Mouse (Mus musculus): ENCODE data around the gene Gm11569. TPM values are rescaled to one million over a fixed set of nuclear protein-coding genes. Genes with fewer than 3 reads are reported as not detected.
"Not testable (repeated sequence)": the region's sequence is repeated elsewhere in the genome, so short reads cannot be mapped to it uniquely, and the experiment has no call there.

Gm11569 gene
- polyA plus RNA-seq (2012; ENCODE audit: insufficient read depth, insufficient read length, missing spikeins) = not detected in 2 replicates

DNA sequence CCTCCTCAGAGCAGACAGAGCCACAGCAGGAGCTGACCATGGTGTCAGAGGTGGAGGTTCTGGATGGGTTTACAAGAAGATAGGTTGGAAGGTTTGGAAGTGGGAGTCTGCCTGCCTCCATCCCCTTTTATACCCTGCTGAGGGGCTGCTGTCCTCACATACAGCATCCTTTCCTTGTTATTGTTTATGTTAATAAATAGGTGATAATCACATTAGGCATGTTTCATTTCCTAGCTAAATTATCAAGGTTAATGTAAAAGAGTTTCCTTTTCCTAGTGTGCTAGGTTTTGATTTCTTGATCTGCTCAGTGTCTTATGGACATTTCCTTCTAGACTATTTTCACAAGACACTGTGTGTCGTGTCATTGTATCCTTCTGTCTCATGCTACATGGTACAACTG, at the start of gene Gm11569:
Gene Gm11569, minus strand, starts transcription at position 101 of the 400 bp plus-strand sequence.
- not testable (repeated sequence) for H3K27ac ChIP-seq (ENCODE audit: insufficient read depth, low read depth, low read length); H3K4me1 ChIP-seq (ENCODE audit: control insufficient read depth, insufficient read depth, low read length); H3K4me3 ChIP-seq (ENCODE audit: insufficient read depth, low read length)

DNA sequence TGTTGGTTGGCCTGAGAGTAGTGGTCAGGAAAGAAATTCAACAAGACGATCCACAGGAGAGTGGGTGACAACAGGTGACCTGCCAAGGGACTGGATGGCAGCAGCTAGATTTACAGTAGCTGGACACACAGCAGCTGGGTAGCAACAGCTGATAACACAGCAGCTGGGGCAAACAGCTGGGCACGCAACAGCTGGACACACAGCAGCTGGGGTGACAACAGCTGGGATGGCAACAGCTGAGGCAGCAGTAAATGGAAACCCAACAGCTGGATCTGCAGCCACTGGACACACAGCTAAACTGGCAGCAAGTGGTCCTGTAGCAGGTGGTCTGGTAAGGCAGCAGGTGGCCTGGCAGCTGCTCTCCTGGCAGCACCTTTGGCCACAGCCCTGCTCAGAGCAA, 48.0 kb upstream of the Gm11569 start:
- TF ChIP-seq CTCF (IDR thresholded peaks at IDR 0.05; ENCODE audit: low read depth, low read length) = no peak
- TF ChIP-seq POLR2A (IDR thresholded peaks at IDR 0.05; ENCODE audit: borderline replicate concordance, low read depth, low read length) = no peak
- Histone ChIP-seq H3K27ac (ENCODE audit: insufficient read depth, low read depth, low read length) (no peak overlapping the region), H3K4me3 (ENCODE audit: insufficient read depth, low read length) (no peak overlapping the region), H3K4me1 (ENCODE audit: control insufficient read depth, insufficient read depth, low read length) (no peaks in the 10 kb centered on the region)

GRCm38 (mm10) chr11:99842185-99842584, 43.5 kb upstream of the Gm11569 start:
- Histone ChIP-seq H3K4me1 (ENCODE audit: control insufficient read depth, insufficient read depth, low read length) (no peaks in the 10 kb centered on the region), H3K4me3 (ENCODE audit: insufficient read depth, low read length) (no peak overlapping the region), H3K27ac (ENCODE audit: insufficient read depth, low read depth, low read length) (no peak overlapping the region)
- TF ChIP-seq CTCF (IDR thresholded peaks at IDR 0.05; ENCODE audit: low read depth, low read length) (no peak), POLR2A (IDR thresholded peaks at IDR 0.05; ENCODE audit: borderline replicate concordance, low read depth, low read length) (no peak)

DNA sequence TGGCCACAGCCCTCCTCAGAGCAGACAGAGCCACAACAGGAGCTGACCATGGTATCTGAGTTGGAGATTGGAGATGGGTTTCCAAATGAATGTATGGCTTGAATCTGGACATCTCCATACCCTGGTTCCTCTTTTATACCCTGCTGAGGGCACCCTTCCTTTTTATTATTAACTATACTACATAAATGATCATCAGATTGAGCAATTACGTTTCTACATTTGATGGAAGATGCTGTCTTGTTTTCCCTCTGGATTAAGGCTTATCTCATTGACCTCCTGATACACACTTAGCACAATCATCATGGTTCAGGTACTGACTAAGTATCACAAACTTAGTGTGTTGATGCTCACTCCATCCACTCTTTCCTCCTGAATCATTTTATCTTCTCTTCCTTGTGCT, 39.2 kb upstream of the Gm11569 start, which contains the start of gene 2300003K06Rik:
Gene 2300003K06Rik, minus strand, starts transcription at position 101 of the 400 bp plus-strand sequence.
- TF ChIP-seq POLR2A (IDR thresholded peaks at IDR 0.05; ENCODE audit: borderline replicate concordance, low read depth, low read length) (no peak), CTCF (IDR thresholded peaks at IDR 0.05; ENCODE audit: low read depth, low read length) (no peak)
- no peak within 1 kb of the TSS for H3K4me3 ChIP-seq (ENCODE audit: insufficient read depth, low read length)
- H3K27ac ChIP-seq (ENCODE audit: insufficient read depth, low read depth, low read length) = no peak within 1 kb of the TSS
- H3K4me1 ChIP-seq (ENCODE audit: control insufficient read depth, insufficient read depth, low read length) = no peaks in the 10 kb centered on the region

GRCm38 (mm10) chr11:99815566-99815965, 16.8 kb upstream of the Gm11569 start, which contains the start of gene Gm11564:
Gene Gm11564 (minus strand): TSS chr11:99815666.
- not testable (repeated sequence) for H3K4me3 ChIP-seq (ENCODE audit: insufficient read depth, low read length); H3K27ac ChIP-seq (ENCODE audit: insufficient read depth, low read depth, low read length); H3K4me1 ChIP-seq (ENCODE audit: control insufficient read depth, insufficient read depth, low read length)

DNA sequence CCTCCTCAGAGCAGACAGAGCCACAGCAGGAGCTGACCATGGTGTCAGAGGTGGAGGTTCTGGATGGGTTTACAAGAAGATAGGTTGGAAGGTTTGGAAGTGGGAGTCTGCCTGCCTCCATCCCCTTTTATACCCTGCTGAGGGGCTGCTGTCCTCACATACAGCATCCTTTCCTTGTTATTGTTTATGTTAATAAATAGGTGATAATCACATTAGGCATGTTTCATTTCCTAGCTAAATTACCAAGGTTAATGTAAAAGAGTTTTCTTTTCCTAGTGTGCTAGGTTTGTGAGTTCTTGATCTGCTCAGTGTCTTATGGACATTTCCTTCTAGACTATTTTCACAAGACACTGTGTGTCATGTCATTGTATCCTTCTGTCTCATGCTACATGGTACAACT, 11.1 kb upstream of the Gm11569 start, which contains the start of gene Krtap4-13:
Gene Krtap4-13, minus strand, starts transcription at position 101 of the 400 bp plus-strand sequence.
- not testable (repeated sequence) for H3K4me1 ChIP-seq (ENCODE audit: control insufficient read depth, insufficient read depth, low read length); H3K27ac ChIP-seq (ENCODE audit: insufficient read depth, low read depth, low read length)

DNA sequence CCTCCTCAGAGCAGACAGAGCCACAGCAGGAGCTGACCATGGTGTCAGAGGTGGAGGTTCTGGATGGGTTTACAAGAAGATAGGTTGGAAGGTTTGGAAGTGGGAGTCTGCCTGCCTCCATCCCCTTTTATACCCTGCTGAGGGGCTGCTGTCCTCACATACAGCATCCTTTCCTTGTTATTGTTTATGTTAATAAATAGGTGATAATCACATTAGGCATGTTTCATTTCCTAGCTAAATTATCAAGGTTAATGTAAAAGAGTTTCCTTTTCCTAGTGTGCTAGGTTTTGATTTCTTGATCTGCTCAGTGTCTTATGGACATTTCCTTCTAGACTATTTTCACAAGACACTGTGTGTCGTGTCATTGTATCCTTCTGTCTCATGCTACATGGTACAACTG, 5.6 kb upstream of the Gm11569 start, which contains the start of gene Gm11554:
Gene Gm11554, minus strand, starts transcription at position 101 of the 400 bp plus-strand sequence.
- not testable (repeated sequence) for H3K27ac ChIP-seq (ENCODE audit: insufficient read depth, low read depth, low read length); H3K4me1 ChIP-seq (ENCODE audit: control insufficient read depth, insufficient read depth, low read length); H3K4me3 ChIP-seq (ENCODE audit: insufficient read depth, low read length)

More for the DNA sequence above, 11.1 kb upstream of the Gm11569 start, which contains the start of gene Krtap4-13:
- not testable (repeated sequence) for H3K4me3 ChIP-seq (ENCODE audit: insufficient read depth, low read length)

GRCm38 (mm10) chr11:99793367-99793766, 5.4 kb downstream of the Gm11569 start, which contains the start of gene Gm11596:
Gene Gm11596 (minus strand): TSS chr11:99793467.
- H3K4me1 ChIP-seq (ENCODE audit: control insufficient read depth, insufficient read depth, low read length) = no peaks in the 10 kb centered on the region
- no peak within 1 kb of the TSS for H3K4me3 ChIP-seq (ENCODE audit: insufficient read depth, low read length)
- H3K27ac ChIP-seq (ENCODE audit: insufficient read depth, low read depth, low read length) = no peak within 1 kb of the TSS
- no peak for TF ChIP-seq CTCF (IDR thresholded peaks at IDR 0.05; ENCODE audit: low read depth, low read length)
- no peak for TF ChIP-seq POLR2A (IDR thresholded peaks at IDR 0.05; ENCODE audit: borderline replicate concordance, low read depth, low read length)

DNA sequence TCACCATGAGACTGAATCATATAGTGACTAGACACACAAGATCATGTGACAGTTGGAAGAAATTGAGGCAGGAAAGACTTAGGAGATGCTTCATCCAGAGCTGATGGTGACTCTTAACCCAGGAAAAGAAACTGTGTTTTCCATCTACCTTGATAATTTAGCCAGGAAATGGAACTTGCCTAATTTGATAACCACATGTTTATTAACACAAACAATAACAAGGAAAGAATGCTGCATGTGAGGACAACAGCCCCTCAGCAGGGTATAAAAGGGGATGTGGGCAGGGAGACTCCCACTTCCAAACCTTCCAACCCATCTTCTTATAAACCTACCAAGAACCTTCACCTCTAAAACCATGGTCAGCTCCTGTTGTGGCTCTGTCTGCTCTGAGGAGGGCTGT, 13.8 kb downstream of the Gm11569 start, which contains the start of gene Krtap4-9:
Gene Krtap4-9, plus strand, starts transcription at position 301 of the 400 bp plus-strand sequence.
- not testable (repeated sequence) for H3K4me1 ChIP-seq (ENCODE audit: control insufficient read depth, insufficient read depth, low read length); H3K27ac ChIP-seq (ENCODE audit: insufficient read depth, low read depth, low read length); H3K4me3 ChIP-seq (ENCODE audit: insufficient read depth, low read length)

- Histone ChIP-seq H3K27ac (ENCODE audit: insufficient read depth, low read depth, low read length) (no peak within 1 kb of the TSS), H3K4me1 (ENCODE audit: control insufficient read depth, insufficient read depth, low read length) (no peaks in the 10 kb centered on the region), H3K4me3 (ENCODE audit: insufficient read depth, low read length) (no peak within 1 kb of the TSS)
- TF ChIP-seq POLR2A (IDR thresholded peaks at IDR 0.05; ENCODE audit: borderline replicate concordance, low read depth, low read length) (no peak), CTCF (IDR thresholded peaks at IDR 0.05; ENCODE audit: low read depth, low read length) (no peak)
These were observed 18.1 kb downstream of the Gm11569 start, which contains the start of gene Krtap4-8 for GRCm38 (mm10) chr11:99780604-99781003. Gene Krtap4-8 (minus strand): TSS chr11:99780704.

DNA sequence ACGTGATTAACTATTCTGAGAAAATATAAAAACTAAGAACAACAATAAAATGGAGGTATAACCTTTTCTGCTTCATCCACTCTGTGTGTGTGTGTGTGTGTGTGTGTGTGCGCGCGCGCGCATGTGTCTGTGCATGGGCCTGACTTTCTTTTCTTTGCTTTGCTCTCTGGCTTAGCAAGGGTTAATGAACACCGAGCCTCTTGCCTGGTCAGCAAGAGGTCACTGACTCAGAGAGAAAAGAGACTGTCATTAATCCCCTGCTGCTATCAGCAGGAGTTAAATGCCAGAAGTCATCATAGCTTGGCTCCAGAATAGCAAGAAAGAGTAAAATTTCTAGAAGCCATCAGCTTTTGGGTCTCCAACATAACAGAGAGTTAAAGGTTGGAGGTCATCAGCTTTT, 20.3 kb downstream of the Gm11569 start:
- H3K4me1 ChIP-seq (ENCODE audit: control insufficient read depth, insufficient read depth, low read length) = no peaks in the 10 kb centered on the region
- TF ChIP-seq POLR2A (IDR thresholded peaks at IDR 0.05; ENCODE audit: borderline replicate concordance, low read depth, low read length) (no peak), CTCF (IDR thresholded peaks at IDR 0.05; ENCODE audit: low read depth, low read length) (no peak)

GRCm38 (mm10) chr11:99772813-99773212, 25.9 kb downstream of the Gm11569 start, which contains the start of gene Gm11595:
Gene Gm11595 (minus strand): TSS chr11:99772913.
- not testable (repeated sequence) for H3K4me1 ChIP-seq (ENCODE audit: control insufficient read depth, insufficient read depth, low read length); H3K4me3 ChIP-seq (ENCODE audit: insufficient read depth, low read length)

More for the DNA sequence above, 20.3 kb downstream of the Gm11569 start:
- H3K4me3 ChIP-seq (ENCODE audit: insufficient read depth, low read length) = no peak overlapping the region
- no peak overlapping the region for H3K27ac ChIP-seq (ENCODE audit: insufficient read depth, low read depth, low read length)

More at GRCm38 (mm10) chr11:99772813-99773212, 25.9 kb downstream of the Gm11569 start, which contains the start of gene Gm11595:
- not testable (repeated sequence) for H3K27ac ChIP-seq (ENCODE audit: insufficient read depth, low read depth, low read length)

All from bone marrow macrophage, adult 2 months (primary cell).